Comparison of ENCODE assay signal across 23 mouse cellular contexts in the genomic region with DNA sequence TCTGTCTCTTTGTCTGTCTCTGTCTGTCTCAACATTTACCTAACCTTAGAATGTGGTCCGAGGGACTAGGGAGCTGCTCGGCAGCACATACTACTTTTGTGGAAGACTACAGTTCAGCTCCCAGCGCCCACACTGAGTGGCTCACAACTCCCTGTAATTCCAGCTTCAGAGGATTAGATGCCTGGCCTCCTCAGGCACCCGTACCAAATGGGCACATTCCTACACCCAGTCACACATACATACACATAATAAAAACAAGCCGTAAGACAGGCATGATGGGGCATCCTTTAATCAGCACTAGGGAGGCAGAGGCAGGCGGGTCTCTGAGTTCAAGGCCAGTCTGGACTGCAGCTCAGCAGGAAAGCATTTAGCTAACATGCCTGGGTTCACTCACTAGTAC.
"Had no signal": no experiment of that assay in that cellular context is flagged by ENCODE, and none has a peak within 500 bp of the region (broad histone marks: within the 10 kb centered on the region; RNA-seq: fewer than 3 reads in every experiment).

No protein-coding gene starts in this region.

- H3K27ac ChIP-seq: heart, embryonic 13.5 days; heart, embryonic 15.5 days; hindbrain, embryonic 13.5 days; hindbrain, embryonic 15.5 days; kidney, embryonic 15.5 days; kidney, postnatal 0 days; limb, embryonic 13.5 days; limb, embryonic 15.5 days; liver, embryonic 12.5 days; liver, embryonic 14.5 days had no signal

- H3K36me3 ChIP-seq: heart, embryonic 15.5 days; kidney, embryonic 15.5 days; liver, embryonic 12.5 days had no signal

- DNase-seq: gastrocnemius, postnatal 14 days; gastrocnemius, postnatal 36 days; heart, adult 18-20 months; heart, postnatal 14 days; heart, postnatal 36 days; kidney, adult 11 months; kidney, adult 2 months; kidney, adult 9 months; kidney, postnatal 14 days; kidney, postnatal 36 days; layer of hippocampus, adult 9-11 months; layer of hippocampus, postnatal 36 days; left cerebral cortex, postnatal 4 days had no signal

- H3K4me3 ChIP-seq: heart, embryonic 15.5 days; hindbrain, embryonic 13.5 days; kidney, embryonic 15.5 days; limb, embryonic 15.5 days; liver, embryonic 12.5 days had no signal

- H3K27me3 ChIP-seq: heart, embryonic 13.5 days; heart, embryonic 15.5 days; hindbrain, embryonic 13.5 days; hindbrain, embryonic 15.5 days; kidney, embryonic 15.5 days; limb, embryonic 13.5 days; limb, embryonic 15.5 days; liver, embryonic 12.5 days had no signal

- H3K9me3 ChIP-seq: heart, embryonic 13.5 days; heart, embryonic 15.5 days; hindbrain, embryonic 13.5 days; hindbrain, embryonic 15.5 days; kidney, embryonic 15.5 days; limb, embryonic 13.5 days; limb, embryonic 15.5 days; liver, embryonic 12.5 days had no signal
